Mouse (Mus musculus) CH12F3 (cell line): Measurements from ENCODE around the gene Hmgcs2.

Experiments used
- in situ Hi-C: fragments of 300-500 bp; cut with MboI; formaldehyde crosslinking; loops from 2 replicates; pipeline ENCODE4 v1.14.3; 2020; ENCODE audit warnings: low sequenced_read_pairs

Hmgcs2 gene

GRCm38 (mm10) chr3:98280204-98280932, at the start of gene Hmgcs2:
Gene Hmgcs2, plus strand, starts transcription at chr3:98280435.
- in situ Hi-C loops, result no loop called here

DNA sequence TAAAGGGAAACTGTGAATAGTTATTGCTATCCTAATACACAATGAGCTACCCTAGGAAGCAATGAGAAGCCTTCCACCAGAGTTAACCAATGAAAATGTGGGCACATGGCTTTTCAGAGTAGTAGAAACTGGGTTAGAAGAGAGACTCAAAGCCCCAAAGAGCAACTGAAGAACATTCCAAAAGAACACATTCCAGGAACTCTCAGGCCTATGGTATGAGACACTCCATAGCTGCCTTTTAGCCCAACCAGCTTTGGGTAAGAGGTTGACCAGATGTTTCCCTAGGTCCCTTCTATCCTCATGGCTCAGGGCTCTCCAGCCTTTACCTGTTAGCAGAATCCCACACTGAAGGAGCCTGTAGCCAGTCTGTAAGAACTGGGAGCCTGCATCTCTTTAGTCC, 46.7 kb upstream of the Hmgcs2 start:
- in situ Hi-C loops, result no loop called here

GRCm38 (mm10) chr3:98236266-98236665, 44.0 kb upstream of the Hmgcs2 start:
- in situ Hi-C loops, result no loop called here

GRCm38 (mm10) chr3:98237240-98237639, 43.0 kb upstream of the Hmgcs2 start:
- in situ Hi-C loops, result no loop called here

- in situ Hi-C loops, result no loop called here
These were observed 42.1 kb upstream of the Hmgcs2 start for GRCm38 (mm10) chr3:98238150-98238549.

DNA sequence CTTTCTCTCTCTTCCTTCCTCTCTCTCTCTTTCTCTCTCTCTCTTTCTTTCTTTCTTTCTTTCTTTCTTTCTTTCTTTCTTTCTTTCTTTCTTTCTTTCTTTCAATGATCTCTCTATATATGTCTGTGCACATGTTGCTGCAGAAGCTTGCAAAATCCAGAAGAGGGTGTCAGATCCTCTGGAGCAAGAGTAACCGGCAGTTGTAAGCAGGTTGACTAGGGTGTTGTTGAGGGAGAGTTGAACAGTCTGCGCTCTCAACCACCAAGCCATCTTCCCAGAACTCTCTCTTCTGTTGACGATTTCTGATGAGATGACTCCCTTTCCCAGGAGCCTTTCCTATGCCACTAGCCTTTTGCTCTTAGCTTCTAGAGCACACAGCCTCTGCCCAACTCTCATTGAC, 38.2 kb upstream of the Hmgcs2 start:
- in situ Hi-C loops, result no loop called here

DNA sequence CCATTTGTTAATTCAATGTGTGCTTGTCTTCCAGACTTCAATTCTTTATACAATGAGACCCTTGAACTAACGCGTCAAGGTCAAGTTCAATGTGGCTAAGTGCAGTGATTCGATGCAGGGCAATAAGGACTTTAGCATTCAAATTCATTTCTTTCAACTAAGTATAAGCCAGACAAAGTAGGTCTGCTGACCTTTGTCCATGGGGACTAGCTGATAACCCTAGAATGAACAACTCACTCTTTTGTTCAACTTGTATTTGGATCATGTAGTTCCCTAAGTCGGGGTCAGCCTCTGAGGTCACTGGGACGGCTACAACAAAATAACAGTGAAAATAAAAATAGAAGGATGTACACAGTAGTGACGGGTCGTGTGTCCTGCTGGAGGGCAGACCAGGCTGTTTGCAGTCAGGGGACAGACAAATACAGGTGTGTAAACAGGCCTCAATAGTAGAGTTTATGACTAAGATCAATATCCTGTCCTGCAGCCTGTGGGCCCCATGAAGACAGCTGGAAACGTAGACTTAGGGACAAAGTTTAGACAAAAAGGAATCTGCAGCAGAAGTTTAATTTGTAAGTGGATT, 37.7 kb upstream of the Hmgcs2 start:
- in situ Hi-C loops, result no loop called here

DNA sequence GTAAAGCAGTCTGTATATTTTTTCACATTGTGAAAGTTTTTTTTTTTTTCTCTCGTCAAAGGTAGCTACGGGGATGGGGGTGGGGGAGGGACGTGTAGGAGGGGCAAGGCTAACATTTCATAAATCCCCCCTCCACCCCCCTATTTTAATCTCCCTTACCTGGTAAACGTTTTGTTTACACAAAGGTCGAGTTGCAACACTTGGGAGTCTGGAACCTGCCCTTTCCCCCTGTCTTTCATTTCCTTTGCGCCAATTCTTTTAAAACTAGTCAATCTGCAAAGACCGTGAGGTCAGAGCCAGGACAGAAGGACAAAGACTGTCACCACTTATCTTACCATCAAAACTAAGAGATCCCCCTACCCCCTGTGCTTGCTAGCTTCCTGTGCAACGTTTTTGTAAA, 34.3 kb upstream of the Hmgcs2 start:
- in situ Hi-C loops, result no loop called here

DNA sequence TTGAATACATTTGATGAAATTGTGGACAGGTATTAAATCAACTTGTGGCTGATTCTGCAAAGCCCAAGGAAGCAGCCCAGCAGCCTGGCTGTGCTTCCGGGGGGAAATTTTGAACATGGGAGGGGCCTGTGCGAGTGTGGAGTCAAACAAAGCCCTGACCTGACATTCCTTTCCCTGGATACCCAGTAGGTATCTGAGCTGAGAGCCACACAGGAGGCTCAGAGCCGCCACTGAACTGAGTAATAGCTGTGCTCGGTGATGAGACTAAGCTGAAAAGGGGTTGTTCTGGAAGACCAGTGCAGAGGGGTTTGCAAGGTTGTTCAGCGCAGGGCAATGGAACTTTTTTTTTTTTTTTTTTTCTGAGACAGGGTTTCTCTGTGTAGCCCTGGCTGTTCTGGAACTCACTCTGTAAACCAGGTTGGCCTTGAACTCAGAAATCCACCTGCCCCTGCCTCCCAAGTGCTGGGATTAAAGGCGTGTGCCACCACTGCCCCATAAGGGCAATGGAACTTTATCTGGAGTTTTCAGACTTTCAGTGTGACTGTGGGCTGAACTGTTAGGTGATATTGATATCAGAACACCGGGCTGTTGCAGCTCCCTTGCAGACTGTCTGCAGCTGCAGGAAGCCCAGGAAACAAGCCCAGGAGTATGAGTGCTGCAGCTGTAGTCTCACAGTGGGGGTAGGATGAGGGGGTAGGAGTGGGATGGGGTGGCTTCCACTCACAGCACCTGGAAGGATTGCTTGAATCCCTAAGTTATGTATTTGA, 33.1 kb upstream of the Hmgcs2 start:
- in situ Hi-C loops, result no loop called here

- in situ Hi-C loops, result no loop called here
These were observed 30.9 kb upstream of the Hmgcs2 start for GRCm38 (mm10) chr3:98249378-98249777.

DNA sequence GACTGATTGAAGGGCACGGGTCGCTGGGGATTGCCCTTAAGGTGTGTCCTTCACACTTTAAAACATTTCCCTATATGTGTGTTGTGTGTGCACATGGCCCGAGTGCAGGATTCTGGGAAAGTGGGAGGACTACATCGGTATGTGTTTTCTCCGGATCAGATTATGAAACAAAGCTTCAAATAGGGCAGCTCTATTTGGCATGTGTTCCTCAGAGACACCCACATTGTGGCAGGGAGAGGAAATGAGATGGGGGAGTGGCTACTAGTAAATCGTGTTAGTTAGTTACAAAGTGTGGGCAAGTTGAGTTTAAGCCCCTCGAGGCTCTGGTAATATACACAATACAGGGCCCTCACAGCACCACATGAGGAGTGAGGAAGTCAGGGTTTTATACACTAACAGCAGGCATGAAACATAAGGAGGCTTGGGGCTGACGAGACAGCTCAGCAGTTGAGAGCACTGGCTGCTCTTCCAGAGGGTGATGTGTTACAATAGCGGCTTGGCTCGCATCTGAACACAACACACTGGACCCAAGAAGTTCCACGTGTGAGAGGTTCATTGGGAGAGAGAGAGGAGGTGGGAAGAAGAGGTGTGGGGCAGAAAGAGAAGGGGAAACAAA, 30.3 kb upstream of the Hmgcs2 start:
- in situ Hi-C loops, result no loop called here

DNA sequence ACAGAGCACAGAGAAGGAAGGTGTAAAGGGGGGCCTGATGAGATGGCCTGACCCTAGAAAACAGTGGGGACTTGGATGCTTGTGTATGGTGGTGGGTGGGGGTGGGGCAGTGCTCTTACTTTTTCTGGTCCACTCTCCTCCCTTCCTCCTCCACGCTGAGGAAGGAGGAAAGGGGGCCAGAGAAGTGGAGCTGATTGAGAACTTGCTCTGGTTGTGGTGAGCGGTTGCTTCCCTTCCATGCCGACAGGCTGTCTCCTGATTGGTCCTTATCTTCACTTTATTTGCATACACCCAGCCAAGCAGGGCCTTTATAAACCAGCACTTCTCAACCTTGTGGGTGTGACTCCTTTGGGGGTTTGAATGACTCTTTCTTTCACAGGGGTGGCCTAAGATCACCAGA, 26.2 kb upstream of the Hmgcs2 start:
- in situ Hi-C loops, result no loop called here

GRCm38 (mm10) chr3:98254656-98255583, 25.3 kb upstream of the Hmgcs2 start:
- in situ Hi-C loops, result no loop called here

- in situ Hi-C loops, result no loop called here
These were observed 21.5 kb upstream of the Hmgcs2 start for GRCm38 (mm10) chr3:98258723-98259122.

DNA sequence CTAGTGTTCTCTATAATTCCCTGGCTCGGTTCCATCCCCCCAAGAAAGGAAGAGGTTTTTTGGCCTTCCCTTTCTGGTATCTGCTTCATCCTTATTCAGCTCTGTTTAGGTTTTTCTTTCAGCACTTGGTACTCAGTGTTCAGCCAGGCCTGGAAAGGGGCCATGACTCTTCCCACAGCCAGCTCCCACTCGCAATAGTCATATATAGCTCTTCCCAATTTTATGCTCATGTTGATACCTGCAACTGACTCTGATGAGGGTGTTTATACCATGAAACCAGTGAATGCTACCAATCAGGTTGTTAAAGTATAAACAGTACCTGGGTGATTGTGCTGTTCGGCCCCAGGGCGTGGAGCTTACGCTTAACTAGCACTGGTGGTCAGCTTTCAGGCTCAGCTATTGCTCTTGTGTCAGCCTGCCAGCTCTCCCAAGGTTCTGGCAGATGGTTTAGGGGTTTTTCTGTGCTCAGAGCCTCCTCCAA, 20.9 kb upstream of the Hmgcs2 start:
- in situ Hi-C loops, result no loop called here

DNA sequence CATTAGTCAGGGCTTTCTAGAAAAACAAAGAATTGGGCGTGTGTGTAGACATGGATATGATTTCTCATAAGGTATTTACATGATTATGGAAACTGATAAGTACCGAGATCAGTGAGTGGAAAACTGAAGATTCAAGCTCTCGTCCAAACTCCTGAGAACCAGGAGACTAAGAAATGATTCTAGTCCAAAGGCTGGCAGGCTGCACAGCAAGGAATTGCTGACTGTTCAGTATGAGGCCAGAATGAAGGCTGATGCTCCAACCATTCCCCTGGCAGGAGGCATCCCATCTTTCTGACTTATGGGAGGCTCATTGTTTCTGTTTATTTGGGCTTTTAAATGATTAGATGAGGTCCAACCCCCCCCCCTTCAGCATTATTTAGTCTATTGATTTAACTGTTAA, 19.7 kb upstream of the Hmgcs2 start:
- in situ Hi-C loops, result no loop called here

- in situ Hi-C loops, result no loop called here
These were observed 18.8 kb upstream of the Hmgcs2 start for GRCm38 (mm10) chr3:98261415-98261814.

DNA sequence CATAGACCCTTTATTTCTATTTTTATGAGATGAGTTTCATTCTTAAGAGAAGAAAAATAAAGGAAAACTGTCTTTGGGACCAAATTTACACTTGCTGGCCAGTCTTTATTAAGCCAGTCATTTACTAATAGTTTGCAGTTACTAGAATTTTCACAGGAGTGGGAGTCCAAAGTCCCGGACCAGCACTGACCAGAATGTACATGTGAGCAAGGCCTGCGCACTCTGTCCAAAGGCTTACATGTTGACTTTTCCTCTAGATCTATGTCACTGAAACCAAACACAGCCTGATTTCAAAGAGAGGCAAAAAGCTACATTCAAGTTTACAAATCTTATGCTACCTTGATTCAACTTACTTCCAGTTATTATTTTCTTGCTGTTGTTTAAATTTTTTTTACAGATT, 18.1 kb upstream of the Hmgcs2 start:
- in situ Hi-C loops, result no loop called here

DNA sequence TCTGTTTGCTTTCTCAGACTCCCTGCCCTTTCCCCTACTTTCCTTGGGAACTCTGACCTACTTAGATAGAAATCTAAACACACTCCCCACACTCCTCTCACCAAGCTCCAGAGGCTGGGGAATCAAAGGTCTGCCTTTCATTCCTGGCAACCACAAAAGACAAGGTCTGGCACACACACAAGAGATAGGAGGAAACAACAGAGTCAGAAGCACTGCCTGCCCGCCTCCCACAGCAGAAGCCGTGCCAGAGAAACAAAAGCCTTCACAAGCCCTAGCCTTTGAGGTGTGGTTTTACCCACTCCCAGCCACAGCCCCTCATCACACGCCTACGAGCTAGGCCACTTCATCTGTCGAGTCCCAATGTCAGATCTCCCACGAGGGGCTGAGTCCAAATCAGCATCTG, 13.0 kb upstream of the Hmgcs2 start:
- in situ Hi-C loops, result no loop called here

DNA sequence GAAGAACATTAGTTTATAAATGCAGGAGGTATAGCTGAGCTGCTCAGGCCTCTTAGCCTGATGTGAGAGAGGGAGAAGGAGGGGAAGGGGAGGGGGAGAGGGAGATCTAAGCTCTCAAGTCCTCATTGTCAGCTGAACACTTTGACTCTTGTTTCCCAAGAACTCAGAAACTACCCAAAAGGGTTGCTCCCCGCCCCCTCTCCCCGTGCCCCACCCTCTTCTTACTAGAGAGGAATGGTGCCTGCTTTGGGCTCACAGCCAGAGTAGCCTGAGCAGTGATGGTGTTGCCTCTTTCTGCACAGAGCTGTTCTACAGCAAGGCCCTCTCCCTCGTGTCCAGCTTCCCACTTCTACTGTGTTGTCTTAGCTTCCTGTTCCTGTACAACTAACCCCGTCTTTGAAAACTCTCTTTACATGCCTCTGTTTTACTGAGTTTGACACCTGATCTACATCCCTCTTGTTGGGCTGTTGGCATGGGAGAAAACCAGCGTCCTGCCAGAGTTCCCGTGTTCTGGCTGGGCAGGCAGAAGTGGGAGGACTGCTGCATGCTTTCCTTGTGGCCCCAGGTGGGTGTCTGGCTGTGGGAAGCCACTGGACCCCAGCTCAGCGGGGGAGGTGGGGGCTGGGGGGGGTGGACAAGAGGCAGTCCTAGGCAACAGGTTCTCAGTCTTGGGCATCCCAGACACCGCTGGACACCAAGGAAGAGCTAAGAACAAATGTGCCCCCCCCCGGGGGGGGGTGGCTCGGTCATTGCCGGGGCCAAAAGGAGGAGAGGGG, 6.4 kb upstream of the Hmgcs2 start:
- in situ Hi-C loops, result no loop called here
